15 mouse cellular contexts compared by ENCODE assay signal in the genomic region with DNA sequence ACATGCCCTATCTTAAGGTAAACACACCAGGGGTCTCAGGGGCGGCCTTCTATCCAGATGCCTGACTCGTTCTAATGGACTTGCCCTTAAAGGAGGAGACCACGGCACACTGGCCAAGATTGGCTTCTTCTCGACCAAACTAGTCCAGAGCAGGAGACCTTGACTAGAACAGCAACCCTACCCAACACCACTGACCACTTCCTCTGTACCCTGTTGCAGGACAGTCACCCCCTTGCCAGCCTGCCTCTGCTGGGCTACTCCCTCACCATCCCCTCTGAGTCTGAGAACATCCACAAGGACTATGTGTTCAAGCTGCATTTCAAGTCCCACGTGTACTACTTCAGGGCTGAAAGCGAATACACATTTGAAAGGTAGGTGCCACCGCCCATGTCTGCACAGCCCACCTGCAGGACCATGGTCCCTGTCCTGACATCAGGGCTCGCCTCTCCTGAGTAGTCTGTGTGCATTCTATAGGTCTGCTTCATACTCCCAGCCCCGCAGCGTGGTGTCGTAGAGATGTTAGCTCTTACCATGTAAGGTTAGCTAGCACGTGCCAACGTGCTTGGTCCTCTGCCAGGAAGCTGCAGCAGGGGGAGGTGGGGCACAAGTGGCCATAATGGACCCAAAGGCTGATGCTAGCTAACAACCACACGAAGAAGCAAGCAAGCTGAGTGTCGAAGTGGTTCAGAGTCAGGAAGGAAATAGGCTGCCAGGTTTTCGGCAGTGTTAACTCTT.
DNase-seq lines count a peak whose midpoint lies in the region; ATAC-seq and TF ChIP-seq lines count a peak whose summit lies in the region.
"Had no signal": no experiment of that assay in that cellular context is flagged by ENCODE, and none has a peak within 500 bp of the region (broad histone marks: within the 10 kb centered on the region; RNA-seq: fewer than 3 reads in every experiment).

No protein-coding gene starts in this region.

- H3K36me3 ChIP-seq in limb, embryonic 10.5 days = peaks cover 100% of the 10 kb centered on the region

- no peak for ATAC-seq in CD4-positive, CD25-positive, alpha-beta regulatory T cell, adult 4 months
- ATAC-seq: hindbrain, postnatal 0 days; liver, embryonic 12.5 days had no signal

- peak; percentile 57 for DNase-seq in adrenal gland, adult 2 months
- DNase-seq in adrenal gland, adult 8-10 months = no peak
- DNase-seq in kidney, adult 8-10 months = peak; percentile 14 to 29
- no peak for DNase-seq in kidney, postnatal 4 days
- peak; percentile 48 for DNase-seq in adrenal gland, postnatal 25 days
- DNase-seq in limb, embryonic 10.5 days (ENCODE audit: low spot score) = peak; percentile 27
- no peak for DNase-seq in layer of hippocampus, adult 2 months (ENCODE audit: low spot score in 2 of 2)
- DNase-seq: spleen, adult 18-20 months; thymus, postnatal 4 days had no signal

- no peak overlapping the region for H3K27ac ChIP-seq in limb, embryonic 10.5 days
- H3K27ac ChIP-seq in layer of hippocampus, adult 2 months = no peak overlapping the region
- H3K27ac ChIP-seq: embryonic facial prominence, embryonic 15.5 days; hindbrain, postnatal 0 days; liver, embryonic 12.5 days; midbrain, embryonic 10.5 days; neural tube, embryonic 13.5 days had no signal

- H3K4me3 ChIP-seq in limb, embryonic 10.5 days = no peak overlapping the region
- no peak overlapping the region for H3K4me3 ChIP-seq in layer of hippocampus, adult 2 months
- H3K4me3 ChIP-seq: embryonic facial prominence, embryonic 15.5 days; liver, embryonic 12.5 days; midbrain, embryonic 10.5 days; neural tube, embryonic 13.5 days had no signal

- H3K4me1 ChIP-seq in limb, embryonic 10.5 days = no peaks in the 10 kb centered on the region
- H3K4me1 ChIP-seq: embryonic facial prominence, embryonic 15.5 days; liver, embryonic 12.5 days; midbrain, embryonic 10.5 days; neural tube, embryonic 13.5 days had no signal

- H3K9me3 ChIP-seq in limb, embryonic 10.5 days (replicated peaks) = no peaks in the 10 kb centered on the region
- H3K9me3 ChIP-seq: embryonic facial prominence, embryonic 15.5 days; liver, embryonic 12.5 days; midbrain, embryonic 10.5 days; neural tube, embryonic 13.5 days had no signal

- H3K27me3 ChIP-seq in limb, embryonic 10.5 days (ENCODE audit: low read depth, poor library complexity, severe bottlenecking) = no peaks in the 10 kb centered on the region
- H3K27me3 ChIP-seq: embryonic facial prominence, embryonic 15.5 days; liver, embryonic 12.5 days; neural tube, embryonic 13.5 days had no signal

- WGBS in limb, embryonic 10.5 days = 88% methylated on average over 16 of the region's 16 CpGs

- TF ChIP-seq CTCF in layer of hippocampus, adult 2 months (conservative IDR thresholded peaks at IDR 0.05) = no peak

Comparison
In these comparisons a context has a peak if more than half of its experiments do, and no peak if none do; other contexts are left out.
1. DNase-seq: peak in adrenal gland, adult 2 months (single experiment), kidney, adult 8-10 months (2 of 2), adrenal gland, postnatal 25 days (single experiment) and limb, embryonic 10.5 days (single experiment); none in adrenal gland, adult 8-10 months (single experiment), kidney, postnatal 4 days (0 of 2) and layer of hippocampus, adult 2 months (0 of 2).